Mouse (Mus musculus) hindbrain, postnatal 0 days (tissue): ENCODE measurements at regions not wholly inside any gene's neighbourhood (a gene's known extent, or its start where the extent isn't known, plus 50 kb on each side); places are given as distances from the start of the nearest gene placed in this dataset.
A peak's percentile ranks its signal among the peaks of the same experiment; 100 is the strongest.

Experiments
- ATAC-seq: fragments of 200-750 bp; cut with Nextera tagmentation; 2 replicates; pipeline ENCODE4 v1.8.0; 2017; ENCODE audit warnings: mild to moderate bottlenecking, moderate TSS enrichment, moderate library complexity
- DNase-seq: peaks from one replicate; pipeline ENCODE4 v3.0.0-alpha.2; 2015; ENCODE audit warnings: low spot score
- H3K27ac ChIP-seq: fragments of 300-500 bp; sonication (generic); 2 replicates; pipeline ENCODE4 v1.5.1; 2014; ENCODE audit warnings: mild to moderate bottlenecking
- H3K27me3 ChIP-seq: fragments of 300-500 bp; sonication (generic); 2 replicates; pipeline ENCODE4 v1.6.1; 2014; ENCODE audit warnings: low read length, mixed read lengths; ENCODE audit not compliant: insufficient read depth
- H3K36me3 ChIP-seq: fragments of 300-500 bp; sonication (generic); 2 replicates; pipeline ENCODE4 v1.6.1; 2014; ENCODE audit warnings: low read length, mixed read lengths; ENCODE audit not compliant: insufficient read depth
- H3K4me1 ChIP-seq: fragments of 300-500 bp; sonication (generic); 2 replicates; pipeline ENCODE4 v1.6.1; 2014; ENCODE audit warnings: antibody characterized with exemption, low read length, mixed read lengths; ENCODE audit not compliant: insufficient read depth
- H3K4me2 ChIP-seq: fragments of 300-500 bp; sonication (generic); 2 replicates; pipeline ENCODE4 v1.6.1; 2014; ENCODE audit warnings: low read depth, mild to moderate bottlenecking, low read length, moderate library complexity, mixed read lengths
- H3K4me3 ChIP-seq: fragments of 300-500 bp; sonication (generic); 2 replicates; pipeline ENCODE4 v1.5.1; 2014; ENCODE audit warnings: low read length
- H3K9ac ChIP-seq: fragments of 300-500 bp; sonication (generic); replicated peaks from 2 replicates; pipeline ENCODE4 v1.6.1; 2014; ENCODE audit warnings: mild to moderate bottlenecking, low read length, moderate library complexity, mixed read lengths
- H3K9me3 ChIP-seq: fragments of 300-500 bp; sonication (generic); 2 replicates; pipeline ENCODE4 v1.6.1; 2016; ENCODE audit warnings: low read length, mixed read lengths
- CTCF ChIP-seq: IDR thresholded peaks from 2 replicates; pipeline ENCODE4 v1.5.1; 2016; ENCODE audit warnings: antibody characterized with exemption, control low read depth, low read depth
- WGBS: fragments of 180-500 bp; shearing (Covaris S2); extraction: QIAGEN DNeasy Blood & Tissue Kit; methylation state at CpG from one replicate; pipeline ENCODE4 v1.1.7; 2014; 5-methylcytosine and 5-hydroxymethylcytosine counted together

DNA sequence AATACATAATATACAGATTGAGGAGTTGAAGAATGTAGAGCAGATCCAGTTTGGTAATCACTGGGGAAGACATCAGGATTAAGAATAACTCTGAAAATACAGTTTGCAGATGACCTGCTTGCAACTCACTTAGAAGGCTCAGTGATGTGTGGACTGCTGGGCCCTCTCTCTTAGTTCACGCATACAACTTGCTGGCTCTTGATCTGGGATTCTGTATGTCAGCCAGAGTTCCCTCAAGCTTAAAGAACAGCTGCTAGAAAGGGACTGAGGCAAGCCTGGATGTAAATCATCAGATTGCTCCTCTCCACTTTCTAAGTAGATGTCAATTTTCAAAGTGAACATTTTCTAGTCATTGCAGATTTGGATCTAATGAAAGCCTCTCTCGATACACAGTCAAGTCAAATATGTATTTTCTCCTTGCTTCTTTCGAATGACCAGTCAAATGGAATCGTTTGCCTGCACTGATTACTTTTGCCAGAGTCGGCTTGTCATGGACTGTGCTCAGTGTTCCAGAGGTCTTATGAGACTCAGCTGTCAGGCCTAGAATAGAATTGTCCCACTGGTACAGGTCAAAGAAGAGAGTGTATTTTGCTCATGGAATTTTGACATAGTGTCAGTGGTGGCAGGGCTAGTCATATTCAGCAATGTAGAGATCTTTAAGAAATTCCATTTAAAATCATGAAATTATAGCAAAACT lies 334.2 kb upstream of the Cwc22 start:
- Histone ChIP-seq H3K4me2 (no peak overlapping the region), H3K36me3 (no peaks in the 10 kb centered on the region), H3K9ac (no peak overlapping the region), H3K4me3 (no peak overlapping the region), H3K27ac (no peak overlapping the region), H3K27me3 (no peaks in the 10 kb centered on the region), H3K9me3 (no peaks in the 10 kb centered on the region), H3K4me1 (peaks cover 8% of the 10 kb centered on the region; the same call in 1 of the 2 replicates)
- TF ChIP-seq CTCF: no peak
- peak; percentile 39 for DNase-seq
- WGBS: 66% methylated on average over 5 of the region's 5 CpGs
- ATAC-seq: 0 out of 2 replicates have a peak, but pooled peaks have one; percentile 43

DNA sequence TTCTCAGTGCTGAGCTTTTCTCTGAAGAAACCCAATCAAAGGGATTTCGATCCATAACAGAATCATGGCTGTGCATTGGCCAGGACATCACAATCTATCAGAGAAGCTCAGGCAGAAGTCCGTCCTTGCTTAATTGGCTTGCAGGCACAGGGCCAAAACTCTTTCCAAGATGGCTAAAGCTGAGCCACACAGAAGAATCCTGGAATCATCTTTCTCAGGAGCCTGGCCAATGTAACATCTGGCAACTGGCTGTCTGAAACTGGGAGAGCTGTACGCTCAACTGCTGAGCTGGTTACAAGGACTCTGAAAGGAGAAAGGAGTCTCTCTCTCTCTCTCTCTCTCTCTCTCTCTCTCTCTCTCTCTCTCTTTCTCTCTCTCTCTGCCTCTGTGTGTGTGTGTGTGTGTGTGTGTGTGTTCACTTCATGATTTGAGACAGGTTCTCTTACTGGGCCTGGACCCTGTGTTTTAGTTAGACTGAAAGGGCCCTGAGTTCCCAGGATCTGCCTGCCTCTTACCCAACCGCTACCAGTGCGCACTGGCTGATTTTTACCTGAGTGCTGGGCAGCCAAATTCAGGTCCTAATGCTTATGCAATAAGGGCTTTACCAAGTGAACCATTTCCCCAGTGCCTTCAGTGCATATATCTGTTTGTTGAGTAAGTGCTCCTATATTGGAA lies 333.3 kb upstream of the Cwc22 start:
- peak; percentile 71 for ATAC-seq
- WGBS: 55% methylated on average over 5 of the region's 5 CpGs
- H3K27ac ChIP-seq: no peak overlapping the region

DNA sequence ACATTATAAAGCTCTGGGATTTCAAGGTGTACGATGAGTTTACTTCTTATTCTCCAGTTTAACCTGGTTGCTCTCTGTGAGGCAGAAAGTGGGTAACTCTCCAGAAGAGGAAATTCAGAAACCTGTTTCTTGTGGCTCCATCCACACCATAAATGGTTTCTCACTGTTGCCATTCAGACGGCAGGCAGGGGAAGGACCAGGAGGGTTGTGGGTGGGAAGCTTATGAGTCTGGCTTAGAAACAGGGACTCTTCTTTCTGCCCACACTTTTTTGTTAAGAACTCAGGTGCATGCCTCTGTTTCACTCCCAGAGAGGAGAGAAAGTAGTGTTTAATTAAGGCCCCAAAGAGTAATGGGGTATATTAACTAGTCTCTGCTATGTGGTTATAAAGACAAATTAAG lies 332.5 kb upstream of the Cwc22 start:
- 70% methylated on average over 2 of the region's 2 CpGs for WGBS
- DNase-seq (no peak), ATAC-seq (no peak)
- Histone ChIP-seq H3K9ac (no peak overlapping the region), H3K4me3 (no peak overlapping the region), H3K4me1 (peaks cover 4% of the 10 kb centered on the region; the same call in 1 of the 2 replicates), H3K4me2 (no peak overlapping the region), H3K27me3 (no peaks in the 10 kb centered on the region), H3K9me3 (no peaks in the 10 kb centered on the region), H3K27ac (no peak overlapping the region), H3K36me3 (no peaks in the 10 kb centered on the region)
- no peak for TF ChIP-seq CTCF

More for the DNA sequence above, 333.3 kb upstream of the Cwc22 start:
- no peaks in the 10 kb centered on the region for H3K9me3 ChIP-seq
- H3K9ac ChIP-seq: no peak overlapping the region
- DNase-seq: peak; percentile 85
- H3K4me1 ChIP-seq: peaks cover 4% of the 10 kb centered on the region; the same call in 1 of the 2 replicates
- H3K27me3 ChIP-seq: no peaks in the 10 kb centered on the region
- TF ChIP-seq CTCF: no peak
- no peak overlapping the region for H3K4me3 ChIP-seq
- H3K4me2 ChIP-seq: no peak overlapping the region
- H3K36me3 ChIP-seq: no peaks in the 10 kb centered on the region

DNA sequence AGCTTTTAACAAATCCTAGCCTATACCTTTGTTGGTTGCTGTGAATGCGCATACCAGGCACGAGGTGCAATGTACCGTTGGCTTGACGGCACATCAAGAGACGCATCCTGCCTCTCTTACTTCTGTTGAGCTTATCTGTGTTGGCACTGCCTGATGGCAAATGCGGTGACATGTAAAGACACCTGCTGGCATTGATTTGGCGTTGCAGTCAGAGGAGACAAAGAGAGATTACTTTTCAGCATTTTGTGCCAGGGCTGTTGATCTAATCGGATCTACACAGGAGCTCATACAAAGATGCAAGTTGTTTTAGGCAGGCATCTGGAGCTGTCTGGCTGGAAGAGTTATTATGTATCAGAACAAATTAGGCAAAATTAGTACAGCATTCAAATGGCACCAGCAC lies 331.5 kb upstream of the Cwc22 start:
- Histone ChIP-seq H3K36me3 (no peaks in the 10 kb centered on the region), H3K27me3 (no peaks in the 10 kb centered on the region), H3K4me1 (peaks cover 4% of the 10 kb centered on the region; the same call in 1 of the 2 replicates), H3K27ac (no peak overlapping the region), H3K4me2 (no peak overlapping the region), H3K4me3 (no peak overlapping the region), H3K9me3 (no peaks in the 10 kb centered on the region), H3K9ac (no peak overlapping the region)
- peak; percentile 78 for DNase-seq
- ATAC-seq: peak; percentile 61
- peak; percentile 40 for TF ChIP-seq CTCF
- WGBS: 53% methylated on average over 8 of the region's 8 CpGs

DNA sequence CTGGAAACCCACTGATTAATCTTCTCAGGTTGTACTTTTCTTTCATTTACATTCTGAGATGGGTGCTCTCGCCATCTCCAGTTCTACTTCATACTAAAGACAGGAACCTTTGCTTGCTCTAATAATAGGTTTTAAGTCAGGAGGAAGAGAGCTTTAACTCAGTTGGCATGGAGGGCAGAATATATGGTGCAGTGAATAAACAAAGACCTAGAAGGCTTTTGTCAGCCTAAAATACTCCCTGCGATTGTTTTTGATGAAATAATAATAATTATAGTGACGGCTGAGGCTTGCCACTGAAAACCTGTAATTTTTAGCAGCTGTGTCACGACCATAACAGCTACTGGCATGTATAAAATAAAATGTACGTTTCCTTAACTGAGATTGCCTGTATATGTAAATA lies 327.9 kb upstream of the Cwc22 start:
- H3K36me3 ChIP-seq: no peaks in the 10 kb centered on the region
- DNase-seq (no peak), ATAC-seq (no peak)
- no peak overlapping the region for H3K4me3 ChIP-seq
- peaks cover 4% of the 10 kb centered on the region; the same call in 1 of the 2 replicates for H3K4me1 ChIP-seq
- no peak overlapping the region for H3K27ac ChIP-seq
- H3K9ac ChIP-seq: no peak overlapping the region
- TF ChIP-seq CTCF: no peak
- WGBS: 89% methylated on average over 5 of the region's 5 CpGs
- no peak overlapping the region for H3K4me2 ChIP-seq
- no peaks in the 10 kb centered on the region for H3K27me3 ChIP-seq
- H3K9me3 ChIP-seq: no peaks in the 10 kb centered on the region

DNA sequence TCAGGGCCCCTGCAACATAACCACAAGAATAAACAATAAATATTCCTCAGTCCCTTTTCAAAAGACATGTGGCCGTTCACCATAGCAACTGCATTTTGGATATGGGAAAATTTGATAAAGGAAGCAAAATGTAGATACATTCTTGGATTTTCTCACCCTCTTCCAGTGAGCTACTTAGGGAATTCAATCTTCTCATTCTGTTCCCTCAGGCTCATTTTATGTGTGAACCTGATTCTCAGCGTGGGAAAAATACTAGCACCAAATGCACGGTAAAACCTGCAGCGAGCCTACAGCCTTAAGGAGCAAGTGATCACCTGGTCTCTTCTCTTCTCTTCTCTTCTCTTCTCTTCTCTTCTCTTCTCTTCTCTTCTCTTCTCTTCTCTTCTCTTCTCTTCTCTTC lies 322.5 kb upstream of the Cwc22 start:
- Histone ChIP-seq H3K36me3 (no peaks in the 10 kb centered on the region), H3K27ac (0 out of 2 replicates have a peak overlapping the region, but pooled peaks have one; percentile 20), H3K4me3 (no peak overlapping the region), H3K27me3 (no peaks in the 10 kb centered on the region), H3K9me3 (no peaks in the 10 kb centered on the region), H3K4me1 (no peaks in the 10 kb centered on the region), H3K4me2 (no peak overlapping the region), H3K9ac (no peak overlapping the region)
- 77% methylated on average over 4 of the region's 4 CpGs for WGBS
- no peak for TF ChIP-seq CTCF
- ATAC-seq: no peak
- DNase-seq: no peak
